Mouse (Mus musculus): ENCODE measurements around the gene Guca1b.
"Not testable (repeated sequence)": the region's sequence is repeated elsewhere in the genome, so short reads cannot be mapped to it uniquely, and the experiment has no call there.

The Guca1b gene

DNA sequence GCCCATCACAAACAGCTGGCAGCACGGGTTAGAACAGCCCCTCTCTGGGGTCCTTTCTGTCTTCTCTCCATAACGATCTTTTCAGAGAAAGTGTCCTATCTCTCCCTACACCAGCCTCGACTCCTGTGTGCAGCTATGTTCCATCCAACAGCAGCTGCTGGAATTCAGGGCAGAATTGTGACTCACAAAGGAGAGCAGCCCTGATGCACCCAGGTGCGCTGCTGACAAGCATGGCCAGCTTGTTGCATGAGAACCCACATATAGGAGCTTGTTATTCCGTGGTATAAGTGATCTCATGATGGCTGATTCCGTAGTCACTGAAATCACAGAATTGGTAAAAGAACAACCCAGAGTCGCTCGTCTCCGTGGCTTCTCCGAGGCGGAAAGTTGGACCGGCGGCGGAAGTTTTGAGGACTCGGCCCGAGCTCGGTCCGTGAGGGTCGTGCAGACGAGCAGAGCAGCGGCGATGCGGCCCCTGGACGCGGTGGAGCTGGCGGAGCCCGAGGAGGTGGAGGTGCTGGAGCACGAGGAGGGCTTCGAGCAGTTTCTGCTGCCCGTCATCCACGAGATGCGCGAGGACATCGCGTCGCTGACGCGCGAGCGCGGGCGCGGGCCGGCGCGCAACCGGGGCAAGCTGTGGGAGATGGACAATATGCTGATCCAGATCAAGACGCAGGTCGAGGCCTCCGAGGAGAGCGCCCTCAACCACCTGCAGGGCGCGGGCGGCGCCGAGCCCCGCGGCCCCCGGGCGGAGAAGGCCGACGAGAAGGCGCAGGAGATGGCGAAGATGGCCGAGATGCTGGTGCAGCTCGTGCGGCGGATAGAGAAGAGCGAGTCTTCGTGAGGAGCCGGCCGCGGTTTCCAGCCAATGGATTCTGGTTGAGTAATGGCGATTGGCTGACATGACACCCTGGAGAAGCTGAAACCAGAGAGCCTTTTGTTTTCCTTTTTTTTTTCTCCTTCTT is 25.0 kb downstream of the Guca1b start:
- peak; percentile 17 to 65 for DNase-seq (ENCODE audit: inconsistent age in 2 of 2, low spot score in 1 of 2)

GRCm38 (mm10) chr17:47420195-47420594 is 35.0 kb downstream of the Guca1b start:
- no peak for DNase-seq (ENCODE audit: inconsistent age in 2 of 2, low spot score in 1 of 2)

DNA sequence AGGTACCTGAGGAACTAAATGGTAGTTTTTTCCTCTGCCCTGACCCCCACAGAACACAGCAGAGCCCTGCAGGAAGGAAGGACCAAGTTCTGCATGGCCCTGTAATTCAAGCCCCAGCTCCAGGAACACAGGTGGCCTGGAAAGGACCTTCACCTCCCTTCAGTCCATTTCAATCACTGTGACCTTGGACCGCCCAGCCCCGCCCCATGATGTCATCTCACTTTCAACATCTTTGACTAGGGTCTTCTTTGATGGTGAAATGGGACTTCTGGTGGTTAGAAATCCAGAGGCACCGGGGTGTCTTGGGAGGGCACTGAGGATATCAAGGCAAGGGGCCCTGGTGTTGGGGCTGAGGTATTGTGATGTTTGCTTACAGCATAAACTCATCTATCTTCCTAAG is 36.4 kb downstream of the Guca1b start:
- peak; percentile 26 to 68 for DNase-seq (ENCODE audit: inconsistent age in 2 of 2, low spot score in 1 of 2)

DNA sequence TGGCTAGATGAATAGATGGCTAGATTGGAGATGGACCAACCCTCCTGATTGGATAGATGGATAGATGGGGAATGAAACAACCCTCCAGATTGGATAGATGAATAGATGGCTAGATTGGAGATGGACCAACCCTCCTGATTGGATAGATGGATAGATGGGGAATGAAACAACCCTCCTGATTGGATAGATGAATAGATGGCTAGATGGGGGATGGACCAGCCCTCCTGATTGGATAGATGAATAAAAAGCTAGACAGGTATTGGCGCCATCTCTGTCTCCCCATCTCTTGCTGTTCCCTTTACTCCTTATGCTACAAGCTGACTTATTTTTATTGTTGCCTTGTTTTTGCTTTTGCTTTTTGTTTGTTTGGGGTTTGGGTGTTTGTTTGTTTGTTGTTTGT is 37.4 kb downstream of the Guca1b start:
- DNase-seq (ENCODE audit: inconsistent age in 2 of 2, low spot score in 1 of 2): not testable (repeated sequence)

DNA sequence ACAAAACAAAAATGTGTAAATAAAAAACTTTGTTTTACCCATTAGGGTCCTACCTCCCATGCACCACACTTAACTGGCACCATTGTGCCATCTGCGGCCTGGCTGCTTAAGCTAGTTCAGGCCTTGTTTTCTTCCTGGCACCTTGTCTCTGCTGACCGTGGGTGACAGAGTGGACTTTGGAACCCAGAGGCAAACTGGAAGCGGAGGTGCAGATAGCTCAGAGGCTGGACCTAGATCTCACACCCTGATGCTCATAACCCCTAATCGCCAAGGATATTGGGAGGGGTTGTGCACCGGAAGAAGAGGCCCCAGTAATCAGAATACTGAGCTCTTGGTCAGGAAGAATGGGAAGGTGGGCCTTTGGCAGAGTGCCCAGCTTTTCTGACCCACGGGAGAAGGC is 39.0 kb downstream of the Guca1b start:
- DNase-seq (ENCODE audit: inconsistent age in 2 of 2, low spot score in 1 of 2): no peak

DNA sequence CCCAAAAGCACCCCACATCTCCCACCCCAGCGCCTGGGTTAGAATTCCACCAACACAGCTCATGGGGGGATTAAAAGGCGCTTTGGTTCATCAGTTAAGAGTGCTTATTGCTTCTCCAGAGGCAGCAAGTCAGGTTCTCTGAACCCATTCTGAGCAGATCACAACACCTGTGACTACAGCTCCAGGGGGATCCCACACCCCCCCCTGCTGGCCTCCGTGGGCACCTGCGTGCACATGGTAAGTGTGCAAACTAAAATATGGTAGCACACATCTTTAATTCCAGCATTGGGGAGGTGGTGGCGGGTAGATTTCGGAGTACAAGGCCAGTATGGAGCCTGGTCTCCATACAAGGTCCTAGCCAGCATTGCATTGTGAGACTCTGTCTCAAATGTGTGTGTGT is 42.1 kb downstream of the Guca1b start:
- DNase-seq (ENCODE audit: inconsistent age in 2 of 2, low spot score in 1 of 2): no peak

DNA sequence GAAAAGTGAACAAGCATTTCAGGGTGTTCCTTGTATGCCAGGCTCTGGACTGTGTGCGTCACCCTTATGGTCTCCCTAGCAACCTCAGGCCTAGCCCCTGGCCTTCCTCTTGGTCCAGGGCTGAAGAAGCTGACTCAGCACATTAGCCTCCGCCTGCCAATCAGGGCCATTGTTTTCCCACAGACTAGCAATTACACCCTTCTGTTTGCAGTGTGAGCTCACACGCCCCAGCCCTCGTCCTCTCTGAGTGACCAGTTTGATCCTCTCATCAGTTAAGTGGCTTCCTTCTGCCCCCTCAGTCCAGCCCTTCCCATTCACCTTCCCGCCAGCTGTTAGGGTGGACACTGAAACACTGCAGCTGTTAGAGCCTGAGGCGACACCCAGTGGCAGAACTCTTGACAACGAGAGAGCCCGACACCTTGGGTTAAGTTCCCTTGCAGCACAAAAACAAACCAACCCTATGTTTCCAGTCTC is 43.7 kb downstream of the Guca1b start:
- DNase-seq (ENCODE audit: inconsistent age in 2 of 2, low spot score in 1 of 2): peak; percentile 21 to 73

DNA sequence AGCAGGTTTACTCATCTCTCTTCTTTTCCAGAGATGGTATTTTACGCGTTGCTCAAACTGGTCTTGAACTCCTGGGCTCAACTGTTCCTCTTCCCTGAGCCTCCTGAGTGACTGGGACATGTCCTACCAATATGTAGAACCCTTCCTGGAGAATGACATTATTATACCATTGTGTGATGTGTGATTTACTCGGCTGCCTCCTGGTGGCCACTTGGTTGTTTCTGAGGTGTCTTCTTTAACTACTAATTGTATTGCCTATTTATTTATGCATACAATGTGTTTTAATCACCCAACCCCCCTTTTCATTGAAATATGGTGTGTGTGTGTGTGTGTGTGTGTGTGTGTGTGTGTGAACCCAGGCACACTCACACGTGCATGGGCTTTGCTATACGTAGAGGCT is 45.6 kb downstream of the Guca1b start:
- no peak for DNase-seq (ENCODE audit: inconsistent age in 2 of 2, low spot score in 1 of 2)

GRCm38 (mm10) chr17:47436156-47436906 is 51.1 kb downstream of the Guca1b start, which contains the start of gene AI661453:
TSS of gene AI661453 (plus strand) at chr17:47436615.
- peak in 1 of 2 experiments; percentile 45 for DNase-seq (ENCODE audit: inconsistent age in 2 of 2, low spot score in 1 of 2)

DNA sequence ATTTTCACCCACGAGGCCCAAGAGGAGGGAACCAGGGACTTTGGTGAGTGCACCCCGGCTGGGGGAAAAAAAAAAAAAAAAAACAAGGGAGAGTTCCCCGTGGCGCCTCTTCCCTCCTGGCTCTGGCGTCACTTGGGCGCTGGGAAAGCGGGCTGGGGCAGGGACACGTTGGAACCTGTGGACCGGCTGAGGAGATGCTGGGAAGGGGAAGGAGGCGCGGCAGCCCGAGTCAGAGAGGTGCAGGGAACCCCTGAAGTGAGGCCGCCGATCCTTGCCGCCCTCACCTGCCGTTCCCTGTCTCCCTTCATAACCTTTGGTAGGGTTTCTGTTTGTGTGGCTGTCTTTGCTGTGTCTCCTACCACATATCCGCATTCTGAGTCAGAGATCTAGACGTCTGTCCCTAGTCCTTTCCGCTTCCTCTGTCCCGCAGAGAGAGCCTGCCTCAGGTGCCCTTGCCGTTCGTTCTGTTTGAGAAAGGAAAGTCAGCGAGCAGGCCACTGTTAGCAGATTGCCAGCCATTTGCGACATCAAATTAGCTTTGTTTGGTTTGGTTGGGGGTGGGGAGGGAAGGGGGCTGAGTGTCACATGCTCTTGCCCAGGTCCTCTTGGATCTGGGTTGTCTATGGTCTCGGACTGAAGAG is 51.8 kb downstream of the Guca1b start, which contains the start of gene 1700001C19Rik:
TSS of gene 1700001C19Rik (minus strand) at position 470 of the 641 bp plus-strand sequence.
- DNase-seq (ENCODE audit: inconsistent age in 2 of 2, low spot score in 1 of 2): peak in 1 of 2 experiments; percentile 42

GRCm38 (mm10) chr17:47438611-47439010 is 53.4 kb downstream of the Guca1b start:
- no peak for DNase-seq (ENCODE audit: inconsistent age in 2 of 2, low spot score in 1 of 2)

GRCm38 (mm10) chr17:47439396-47440028 is 54.3 kb downstream of the Guca1b start:
- no peak for DNase-seq (ENCODE audit: inconsistent age in 2 of 2, low spot score in 1 of 2)

GRCm38 (mm10) chr17:47440359-47440890 is 55.2 kb downstream of the Guca1b start:
- DNase-seq (ENCODE audit: inconsistent age in 2 of 2, low spot score in 1 of 2): no peak

DNA sequence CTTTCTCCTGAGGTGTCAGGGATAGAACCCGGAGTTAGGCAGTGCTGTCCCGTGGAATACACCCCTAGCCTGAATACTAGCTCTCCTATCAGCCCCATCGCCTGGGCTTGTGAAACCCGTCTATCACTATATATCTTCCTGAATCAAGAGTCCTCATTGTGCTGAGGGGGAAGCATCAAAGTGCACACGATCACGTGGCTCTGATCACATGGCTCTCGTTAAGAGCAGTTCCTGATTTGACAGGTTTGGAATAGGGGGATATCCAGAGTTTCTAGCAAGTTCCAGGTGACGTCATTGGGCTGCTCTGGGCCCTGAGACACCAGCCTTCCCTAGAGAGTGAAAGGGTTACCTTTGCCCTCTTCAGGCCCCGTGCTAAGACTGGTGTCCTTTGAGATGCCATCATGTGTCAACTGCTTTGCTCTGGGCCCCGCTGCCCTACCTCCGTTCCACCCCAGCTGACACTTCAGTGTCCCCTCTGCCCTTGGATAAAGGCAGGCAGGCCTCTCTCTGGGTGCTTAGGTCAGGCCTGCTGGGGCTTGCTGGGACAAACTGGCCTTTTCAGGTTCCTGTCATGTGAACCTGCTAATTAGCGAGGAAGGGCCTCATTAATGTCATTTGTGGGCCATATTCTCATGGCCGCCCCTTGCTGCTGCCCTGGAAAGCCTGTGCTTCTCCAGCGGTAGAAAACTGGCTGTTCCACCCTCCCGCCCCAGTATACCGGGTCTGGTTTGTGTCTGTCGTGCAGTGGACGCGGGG is 56.3 kb downstream of the Guca1b start:
- DNase-seq (ENCODE audit: inconsistent age in 2 of 2, low spot score in 1 of 2): no peak

DNA sequence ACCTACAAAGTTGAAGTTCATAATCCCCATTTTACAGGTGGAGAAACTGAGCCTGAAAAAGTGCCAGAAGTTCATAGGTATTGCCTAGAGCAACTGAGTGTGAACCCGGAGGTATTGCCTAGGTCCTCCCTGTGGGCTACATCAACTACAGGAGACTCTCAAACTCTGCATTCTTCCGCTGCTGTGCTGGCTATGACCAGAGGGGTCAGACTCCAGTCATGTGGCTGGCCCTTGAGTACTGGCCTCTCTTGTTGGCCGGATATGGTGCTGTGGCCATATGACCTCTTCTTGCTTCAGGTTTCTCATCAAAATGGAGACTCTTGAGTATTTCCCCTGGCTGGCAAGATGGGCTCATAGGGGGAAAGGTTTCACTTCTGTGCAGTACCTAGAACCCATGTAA is 57.1 kb downstream of the Guca1b start:
- no peak for DNase-seq (ENCODE audit: inconsistent age in 2 of 2, low spot score in 1 of 2)
